Mouse (Mus musculus) layer of hippocampus, postnatal 10 days (tissue): ENCODE results near the gene Adgrg4. TPM values are rescaled to one million over a fixed set of nuclear protein-coding genes. Genes with fewer than 3 reads are reported as not detected.

Experiments
- DNase-seq, 2 experiments: peaks; one replicate each; pipeline ENCODE4 v3.0.0; 2021; ENCODE audit warnings: low spot score in 2 of 2
- long read RNA-seq: library from polyadenylated mRNA; stranded (forward); transcript quantifications from one replicate; pipeline ENCODE4 v2.0.0, GENCODE M21; 2023
- total RNA-seq, 2 experiments: library from RNA; stranded (reverse); gene quantifications; 2 replicates each; pipeline ENCODE4 v1.2.3; 2021

The Adgrg4 gene
- not detected for total RNA-seq
- long read RNA-seq: 0 reads

- DNase-seq: no peak
Observed at GRCm38 (mm10) chrX:56869863-56870262, at the start of gene Adgrg4. Gene Adgrg4, plus strand, starts transcription at chrX:56870163.

- no peak for DNase-seq
Observed at GRCm38 (mm10) chrX:56821765-56822603, 48.0 kb upstream of the Adgrg4 start, which contains the start of gene Map7d3. Gene Map7d3, minus strand, starts transcription at chrX:56822326.

- no peak for DNase-seq
Observed at GRCm38 (mm10) chrX:56827492-56827891, 42.5 kb upstream of the Adgrg4 start.

- no peak for DNase-seq
Observed at GRCm38 (mm10) chrX:56835842-56836241, 34.1 kb upstream of the Adgrg4 start.

- peak; percentile 13 to 34 for DNase-seq
Observed at GRCm38 (mm10) chrX:56839369-56839768, 30.6 kb upstream of the Adgrg4 start.

- peak in 1 of 2 experiments; percentile 3 for DNase-seq
Observed at GRCm38 (mm10) chrX:56841255-56841654, 28.7 kb upstream of the Adgrg4 start.

- DNase-seq: no peak
Observed at GRCm38 (mm10) chrX:57012891-57013290, 142.9 kb downstream of the Adgrg4 start.

GRCm38 (mm10) chrX:57042774-57043173 lies 172.8 kb downstream of the Adgrg4 start, which contains the start of gene Brs3:
Gene Brs3, plus strand, starts transcription at chrX:57043074.
- DNase-seq: no peak

- no peak for DNase-seq
Observed at GRCm38 (mm10) chrX:57043869-57044268, 173.9 kb downstream of the Adgrg4 start.

Other genes with a start within 250 kb of the Adgrg4 start
- gene Fhl1, start 138.4 kb upstream of the Adgrg4 start, total RNA-seq: 100 to 1,000 TPM; 154 to 160 TPM
- gene Map7d3, start 47.8 kb upstream of the Adgrg4 start, total RNA-seq: under 1 TPM; 0.21 to 0.22 TPM
- gene Brs3, start 172.9 kb downstream of the Adgrg4 start, total RNA-seq: 1 to 10 TPM; 1.0 TPM
- 10 to 100 TPM; 66.8 to 69.7 TPM for gene Htatsf1, start 183.4 kb downstream of the Adgrg4 start, total RNA-seq
- not detected for gene Vgll1, start 217.9 kb downstream of the Adgrg4 start, total RNA-seq